Mouse (Mus musculus) lung, postnatal 0 days (tissue): ENCODE measurements around the gene Ints6l. TPM values are rescaled to one million over a fixed set of nuclear protein-coding genes. Genes with fewer than 3 reads are reported as not detected.
"Not testable (repeated sequence)": the region's sequence is repeated elsewhere in the genome, so short reads cannot be mapped to it uniquely, and the experiment has no call there.

Source experiments
- ATAC-seq: fragments of 200-750 bp; cut with Nextera tagmentation; 2 replicates; pipeline ENCODE4 v1.8.0; 2017; ENCODE audit warnings: moderate library complexity
- DNase-seq: peaks from one replicate; pipeline ENCODE4 v3.0.0-alpha.2; 2016; ENCODE audit warnings: low spot score
- H3K27ac ChIP-seq: fragments of 300-500 bp; sonication (generic); 2 replicates; pipeline ENCODE4 v1.5.1; 2014; ENCODE audit warnings: antibody characterized with exemption, mild to moderate bottlenecking, low read length, mixed read lengths
- H3K27me3 ChIP-seq: fragments of 300-500 bp; sonication (generic); replicated peaks from 2 replicates; pipeline ENCODE4 v1.6.1; 2014; ENCODE audit warnings: low read length, mixed read lengths; ENCODE audit not compliant: insufficient read depth
- H3K36me3 ChIP-seq: fragments of 300-500 bp; sonication (generic); 2 replicates; pipeline ENCODE4 v1.6.1; 2014; ENCODE audit warnings: low read length, mixed read lengths; ENCODE audit not compliant: insufficient read depth
- H3K4me1 ChIP-seq: fragments of 300-500 bp; sonication (generic); 2 replicates; pipeline ENCODE4 v1.6.1; 2014; ENCODE audit warnings: antibody characterized with exemption, low read depth, low read length, mixed read lengths; ENCODE audit not compliant: insufficient read depth
- H3K4me2 ChIP-seq: fragments of 300-500 bp; sonication (generic); replicated peaks from 2 replicates; pipeline ENCODE4 v1.6.1; 2014; ENCODE audit warnings: low read depth, mild to moderate bottlenecking, low read length, moderate library complexity, mixed read lengths
- H3K4me3 ChIP-seq: fragments of 300-500 bp; sonication (generic); 2 replicates; pipeline ENCODE4 v1.5.1; 2014; ENCODE audit warnings: low read depth, low read length
- H3K9ac ChIP-seq: fragments of 300-500 bp; sonication (generic); replicated peaks from 2 replicates; pipeline ENCODE4 v1.6.1; 2014; ENCODE audit warnings: low read depth, mild to moderate bottlenecking
- H3K9me3 ChIP-seq: fragments of 300-500 bp; sonication (generic); 2 replicates; pipeline ENCODE4 v1.6.1; 2016; ENCODE audit warnings: low read length, mixed read lengths
- CTCF ChIP-seq: IDR thresholded peaks from 2 replicates; pipeline ENCODE4 v1.5.1; 2016; ENCODE audit warnings: antibody characterized with exemption, mild to moderate bottlenecking
- EP300 ChIP-seq: IDR thresholded peaks from 2 replicates; pipeline ENCODE4 v1.6.1; 2016; ENCODE audit warnings: antibody characterized with exemption, mild to moderate bottlenecking, control low read depth
- WGBS: fragments of 180-500 bp; shearing (Covaris S2); extraction: QIAGEN DNeasy Blood & Tissue Kit; methylation state at CpG from one replicate; pipeline ENCODE4 v1.1.7; 2014; 5-methylcytosine and 5-hydroxymethylcytosine counted together
- polyA plus RNA-seq: library from polyadenylated mRNA; unstranded; fragments of >200 nt; fragmentation: Nextera tagmentation; extraction: Ambion mirVana; gene quantifications from 2 replicates; pipeline ENCODE4 v1.2.1, GENCODE M21; 2015

The Ints6l gene
- polyA plus RNA-seq, 1 experiment from 2014 or later, result 27.0 TPM

GRCm38 (mm10) chrX:56481906-56482305 lies 27.2 kb downstream of the Ints6l start:
- 57% methylated on average over 3 of the region's 3 CpGs for WGBS
- ATAC-seq (peak; percentile 38; the same call in 1 of the 2 replicates), DNase-seq (peak; percentile 41)
- H3K36me3 ChIP-seq, result no peaks in the 10 kb centered on the region
- no peak overlapping the region for H3K27ac ChIP-seq
- H3K4me3 ChIP-seq, result no peak overlapping the region
- H3K4me2 ChIP-seq, result no peak overlapping the region
- no peaks in the 10 kb centered on the region for H3K27me3 ChIP-seq
- no peak for TF ChIP-seq EP300
- no peak for TF ChIP-seq CTCF
- no peak overlapping the region for H3K9ac ChIP-seq
- H3K4me1 ChIP-seq, result no peaks in the 10 kb centered on the region
- no peaks in the 10 kb centered on the region for H3K9me3 ChIP-seq

GRCm38 (mm10) chrX:56489758-56490157 lies 35.1 kb downstream of the Ints6l start:
- DNase-seq (peak; percentile 53), ATAC-seq (no peak)
- Histone ChIP-seq H3K9ac (no peak overlapping the region), H3K9me3 (no peaks in the 10 kb centered on the region), H3K27ac (no peak overlapping the region), H3K4me2 (no peak overlapping the region), H3K4me1 (no peaks in the 10 kb centered on the region), H3K27me3 (no peaks in the 10 kb centered on the region), H3K36me3 (no peaks in the 10 kb centered on the region), H3K4me3 (no peak overlapping the region)
- WGBS, result 24% methylated on average over 1 of the region's 1 CpGs
- TF ChIP-seq CTCF, result peak; percentile 83
- no peak for TF ChIP-seq EP300

GRCm38 (mm10) chrX:56497241-56497640 lies 42.6 kb downstream of the Ints6l start:
- Histone ChIP-seq H3K36me3 (0 out of 2 replicates have a peak, but pooled peaks cover under 1% of the 10 kb centered on the region), H3K9me3 (no peaks in the 10 kb centered on the region), H3K27ac (no peak overlapping the region), H3K4me2 (no peak overlapping the region), H3K9ac (no peak overlapping the region), H3K4me1 (no peaks in the 10 kb centered on the region), H3K4me3 (no peak overlapping the region), H3K27me3 (no peaks in the 10 kb centered on the region)
- TF ChIP-seq EP300 (no peak), CTCF (no peak)
- DNase-seq (no peak), ATAC-seq (no peak)
- 79% methylated on average over 7 of the region's 7 CpGs for WGBS

GRCm38 (mm10) chrX:56524442-56524841 lies 69.8 kb downstream of the Ints6l start, which contains the start of gene Gm10477:
TSS of gene Gm10477 (plus strand) at chrX:56524742.
- not testable (repeated sequence) for DNase-seq, H3K27ac ChIP-seq, H3K9ac ChIP-seq, H3K4me3 ChIP-seq, H3K27me3 ChIP-seq, H3K9me3 ChIP-seq, H3K4me1 ChIP-seq, H3K4me2 ChIP-seq, H3K36me3 ChIP-seq, ATAC-seq
- WGBS, result 68% methylated on average over 6 of the region's 6 CpGs

- H3K27me3 ChIP-seq, result no peaks in the 10 kb centered on the region
- WGBS, result 4% methylated on average over 3 of the region's 3 CpGs
- TF ChIP-seq CTCF, result peak; percentile 68
- no peak for TF ChIP-seq EP300
- ATAC-seq, result no peak
- no peaks in the 10 kb centered on the region for H3K4me1 ChIP-seq
- H3K27ac ChIP-seq, result no peak overlapping the region
- H3K9ac ChIP-seq, result no peak overlapping the region
- H3K4me3 ChIP-seq, result no peak overlapping the region
- no peaks in the 10 kb centered on the region for H3K9me3 ChIP-seq
- H3K36me3 ChIP-seq, result no peaks in the 10 kb centered on the region
- peak; percentile 55 for DNase-seq
- no peak overlapping the region for H3K4me2 ChIP-seq
These were observed 76.6 kb downstream of the Ints6l start for GRCm38 (mm10) chrX:56531266-56531665.

- 46% methylated on average over 4 of the region's 4 CpGs for WGBS
- TF ChIP-seq CTCF (peak; percentile 68), EP300 (no peak)
- Histone ChIP-seq H3K27me3 (no peaks in the 10 kb centered on the region), H3K4me1 (no peaks in the 10 kb centered on the region), H3K9me3 (no peaks in the 10 kb centered on the region), H3K4me2 (no peak overlapping the region), H3K27ac (no peak overlapping the region), H3K36me3 (no peaks in the 10 kb centered on the region), H3K9ac (no peak overlapping the region), H3K4me3 (no peak overlapping the region)
- no peak; the same call in 1 of the 2 replicates for ATAC-seq
- DNase-seq, result peak; percentile 49
These were observed 82.5 kb downstream of the Ints6l start for GRCm38 (mm10) chrX:56537162-56537561.

GRCm38 (mm10) chrX:56549506-56549905 lies 94.8 kb downstream of the Ints6l start, which contains the start of gene Gm648:
TSS of gene Gm648 (minus strand) at chrX:56549606.
- H3K36me3 ChIP-seq, result no peaks in the 10 kb centered on the region
- no peak within 1 kb of the TSS for H3K9ac ChIP-seq
- WGBS, result 84% methylated on average over 7 of the region's 7 CpGs
- H3K4me1 ChIP-seq, result no peaks in the 10 kb centered on the region
- TF ChIP-seq CTCF (no peak), EP300 (no peak)
- H3K9me3 ChIP-seq, result no peaks in the 10 kb centered on the region
- no peak within 1 kb of the TSS for H3K4me2 ChIP-seq
- H3K27me3 ChIP-seq, result no peaks in the 10 kb centered on the region
- ATAC-seq (no peak), DNase-seq (no peak)
- H3K27ac ChIP-seq, result no peak within 1 kb of the TSS
- no peak within 1 kb of the TSS for H3K4me3 ChIP-seq
